Mouse (Mus musculus) layer of hippocampus, postnatal 14 days (tissue): ENCODE results near the gene Tgm1. TPM values are rescaled to one million over a fixed set of nuclear protein-coding genes. Genes with fewer than 3 reads are reported as not detected.
A peak's percentile ranks its signal among the peaks of the same experiment; 100 is the strongest.

Source experiments
- DNase-seq, 2 experiments: peaks; one replicate each; pipeline ENCODE4 v3.0.0; 2021 to 2022; ENCODE audit warnings: low spot score in 2 of 2, mixed read lengths in 1 of 2
- long read RNA-seq, 2 experiments: library from polyadenylated mRNA; stranded (forward); transcript quantifications; one replicate each; pipeline ENCODE4 v2.0.0; 2021
- total RNA-seq, 2 experiments: library from RNA; stranded (reverse); gene quantifications; 2 replicates each; pipeline ENCODE4 v1.2.3; 2021

Gene Tgm1
- under 1 TPM in 1 of 2 experiments, not detected in 1; 0.23 TPM for total RNA-seq
- long read RNA-seq, experiment 1, result 0 reads
- long read RNA-seq, experiment 2, result 0 reads

DNA sequence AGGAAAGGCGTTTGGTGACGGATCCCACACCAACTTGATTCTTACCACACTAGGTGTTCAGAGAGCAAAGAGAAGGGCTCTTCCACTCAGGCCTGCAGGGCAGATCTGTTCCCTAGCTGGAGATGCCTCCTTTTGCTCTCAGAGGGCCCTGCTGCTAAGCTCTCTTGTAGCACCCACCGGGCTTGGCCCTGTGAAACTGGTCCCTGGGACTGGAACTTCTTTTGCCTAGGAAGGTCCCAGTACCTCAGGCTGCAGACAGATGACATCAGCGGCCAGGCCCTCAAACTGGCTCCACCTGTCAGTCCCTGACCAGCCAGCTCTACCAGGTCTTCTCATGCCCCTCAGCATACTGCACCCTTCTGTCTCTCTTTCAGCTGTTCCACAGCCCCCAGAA, at the start of gene Tgm1:
TSS of gene Tgm1 (minus strand) at position 198 of the 394 bp plus-strand sequence.
- DNase-seq, result no peak

DNA sequence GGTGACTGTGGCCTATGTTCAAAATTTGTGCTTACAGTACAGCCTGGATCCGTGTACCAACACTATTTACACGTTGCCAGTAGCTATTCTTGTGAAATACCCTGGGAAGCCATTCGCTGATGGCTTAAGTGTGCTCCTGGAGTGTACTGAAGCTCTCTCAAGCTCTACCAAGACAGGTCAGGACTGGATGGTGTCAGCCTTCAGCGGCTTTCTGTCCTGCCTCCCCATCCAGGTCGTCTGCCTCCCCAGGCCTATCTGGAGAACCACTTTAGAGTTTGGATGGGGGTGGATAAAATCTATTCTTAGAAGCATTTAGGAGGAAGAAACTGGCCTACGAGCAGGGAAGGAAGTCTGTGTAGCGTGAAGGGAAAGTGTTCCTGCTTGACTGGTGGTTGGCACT, 49.4 kb upstream of the Tgm1 start:
- no peak for DNase-seq

DNA sequence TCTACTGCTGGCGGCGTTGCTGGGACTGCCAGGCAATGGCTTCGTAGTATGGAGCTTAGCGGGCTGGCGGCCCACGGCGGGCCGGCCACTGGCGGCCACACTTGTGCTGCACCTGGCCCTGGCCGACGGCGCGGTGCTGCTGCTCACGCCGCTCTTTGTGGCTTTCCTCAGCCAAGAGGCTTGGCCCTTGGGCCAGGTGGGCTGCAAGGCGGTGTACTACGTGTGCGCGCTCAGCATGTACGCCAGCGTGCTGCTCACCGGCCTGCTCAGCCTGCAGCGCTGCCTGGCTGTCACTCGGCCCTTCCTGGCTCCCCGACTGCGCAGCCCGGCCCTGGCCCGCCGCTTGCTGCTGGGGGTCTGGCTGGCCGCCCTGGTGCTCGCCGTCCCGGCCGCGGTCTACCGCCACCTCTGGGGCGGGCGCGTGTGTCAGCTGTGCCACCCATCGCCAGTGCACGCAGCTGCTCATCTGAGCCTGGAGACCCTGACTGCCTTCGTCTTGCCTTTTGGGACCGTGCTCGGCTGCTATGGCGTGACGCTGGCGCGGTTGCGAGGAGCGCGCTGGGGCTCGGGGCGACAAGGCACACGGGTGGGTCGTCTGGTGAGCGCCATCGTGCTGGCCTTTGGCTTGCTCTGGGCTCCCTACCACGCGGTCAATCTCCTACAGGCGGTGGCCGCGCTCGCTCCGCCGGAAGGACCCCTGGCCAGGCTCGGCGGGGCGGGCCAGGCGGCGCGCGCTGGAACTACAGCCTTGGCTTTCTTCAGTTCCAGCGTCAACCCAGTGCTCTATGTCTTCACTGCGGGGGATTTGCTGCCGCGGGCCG, 48.5 kb upstream of the Tgm1 start:
- DNase-seq, result peak; percentile 39 to 68

DNA sequence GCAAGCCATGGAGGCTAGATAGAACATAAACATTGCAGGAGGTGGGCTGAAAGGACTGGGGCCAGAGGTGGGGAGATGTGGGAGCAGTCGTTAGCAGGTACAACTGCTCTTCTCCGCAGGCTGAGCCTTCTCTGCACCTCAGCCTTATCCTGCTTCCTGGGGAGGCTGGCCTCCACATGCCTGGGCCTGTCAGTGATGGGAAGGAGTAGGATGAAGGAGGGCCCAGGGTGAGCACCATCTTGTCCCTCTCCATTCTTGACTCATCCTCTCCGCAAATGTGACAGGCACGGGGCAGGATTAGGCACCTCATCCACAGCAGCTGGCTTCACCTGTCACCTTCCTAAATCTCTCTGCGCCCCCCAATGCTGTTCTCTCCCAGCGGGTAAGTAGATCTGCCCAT, 47.4 kb upstream of the Tgm1 start, which contains the start of gene Ltb4r2:
TSS of gene Ltb4r2 (plus strand) at position 266 of the 400 bp plus-strand sequence.
- DNase-seq, result no peak

DNA sequence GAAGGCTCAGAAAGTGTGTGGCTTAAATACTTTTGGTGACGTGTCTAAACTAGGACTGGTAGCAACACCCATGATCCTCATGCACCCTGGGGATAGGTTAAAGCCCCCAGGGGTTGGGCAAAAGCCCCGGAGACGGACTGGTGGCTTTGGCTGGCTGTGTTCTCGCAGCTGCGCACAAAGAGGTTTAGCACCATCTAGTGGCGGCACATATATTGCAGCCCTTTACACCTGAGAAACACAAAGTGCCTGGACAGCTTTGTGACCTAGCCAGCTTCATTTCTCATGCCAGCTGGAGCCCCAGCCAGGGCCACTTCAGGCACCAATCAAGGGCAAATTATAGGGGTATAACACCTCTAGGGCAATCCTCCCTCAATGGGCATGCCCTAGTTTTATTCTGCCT, 46.4 kb upstream of the Tgm1 start:
- peak; percentile 84 to 85 for DNase-seq

DNA sequence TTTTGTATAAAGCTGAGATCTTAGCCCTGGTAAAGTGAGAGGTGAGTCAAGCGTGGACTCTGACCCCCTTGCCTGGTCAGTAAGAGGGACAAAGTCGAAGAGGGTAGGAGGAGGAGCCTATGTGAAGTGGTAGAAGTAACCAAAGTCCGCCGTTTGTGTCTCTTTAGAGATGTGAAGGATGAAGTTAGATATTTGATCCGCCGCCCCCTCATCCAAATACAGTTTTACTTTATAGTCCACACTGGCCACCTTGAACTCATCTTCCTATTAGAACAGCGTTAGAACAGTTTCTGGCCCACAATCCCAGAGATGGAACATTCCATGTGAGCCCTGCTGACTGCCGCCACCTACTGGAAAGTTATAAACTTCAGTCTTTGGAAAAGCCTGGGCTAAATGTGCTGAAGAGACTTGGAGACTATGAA, 44.6 kb upstream of the Tgm1 start, which contains the start of gene Cideb:
TSS of gene Cideb (minus strand) at position 96 of the 422 bp plus-strand sequence.
- peak in 1 of 2 experiments; percentile 47 for DNase-seq

DNA sequence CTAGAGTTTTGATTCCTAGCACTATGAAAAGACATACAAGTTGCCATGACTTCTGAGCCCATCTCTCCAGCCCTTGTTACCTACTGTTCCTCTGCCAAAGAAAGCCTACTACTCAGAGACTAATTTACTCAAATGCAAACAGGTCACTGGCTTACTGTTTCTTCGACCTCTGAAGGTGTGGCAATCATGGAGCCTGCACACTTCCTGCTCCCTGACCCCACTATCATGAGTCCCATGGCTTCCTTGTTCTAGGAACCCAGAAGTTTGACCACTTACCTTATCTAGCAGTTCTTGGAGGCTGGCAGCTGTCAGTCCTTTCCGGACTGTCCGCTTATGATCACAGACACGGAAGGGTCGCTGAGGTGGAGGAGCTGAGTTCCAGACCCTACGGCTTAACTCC, 43.8 kb upstream of the Tgm1 start:
- DNase-seq, result no peak

DNA sequence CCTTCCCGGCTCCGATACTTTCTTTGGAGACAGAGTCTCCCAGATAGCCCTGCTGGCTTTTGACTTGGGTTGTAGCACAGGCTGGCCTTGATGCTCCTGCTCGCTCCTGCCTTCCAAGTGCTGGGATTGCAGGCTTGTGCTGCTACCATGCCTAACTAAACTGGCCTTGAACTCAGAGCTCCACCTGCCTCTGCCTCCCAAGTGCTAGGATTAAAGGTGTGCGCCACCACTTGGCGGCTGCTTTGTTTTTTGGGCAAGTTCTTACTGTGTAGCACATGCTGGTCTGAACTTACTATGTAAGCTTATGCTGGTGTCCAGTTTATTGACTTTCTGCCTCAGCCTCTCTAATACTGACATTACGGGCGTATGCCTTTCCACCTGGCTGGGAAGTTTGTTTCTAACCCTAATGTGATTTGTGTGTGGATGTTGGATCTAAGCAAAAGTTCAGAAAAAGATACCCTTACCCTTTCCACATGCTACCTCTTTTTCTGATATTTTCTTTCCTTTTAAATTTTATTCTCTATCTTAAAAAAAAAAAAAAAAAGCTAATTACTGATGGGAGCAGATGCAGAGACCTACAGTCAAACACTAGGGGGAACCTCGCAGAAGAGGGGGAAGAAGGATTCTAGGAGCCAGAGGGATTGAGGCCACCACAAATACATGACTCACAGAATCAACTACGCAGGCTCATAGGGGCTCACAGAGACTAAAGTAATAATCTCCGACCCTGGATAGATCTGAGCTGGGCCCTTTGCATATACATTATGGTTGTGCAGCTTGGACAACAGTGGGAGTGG, 33.5 kb upstream of the Tgm1 start:
- DNase-seq, result no peak

DNA sequence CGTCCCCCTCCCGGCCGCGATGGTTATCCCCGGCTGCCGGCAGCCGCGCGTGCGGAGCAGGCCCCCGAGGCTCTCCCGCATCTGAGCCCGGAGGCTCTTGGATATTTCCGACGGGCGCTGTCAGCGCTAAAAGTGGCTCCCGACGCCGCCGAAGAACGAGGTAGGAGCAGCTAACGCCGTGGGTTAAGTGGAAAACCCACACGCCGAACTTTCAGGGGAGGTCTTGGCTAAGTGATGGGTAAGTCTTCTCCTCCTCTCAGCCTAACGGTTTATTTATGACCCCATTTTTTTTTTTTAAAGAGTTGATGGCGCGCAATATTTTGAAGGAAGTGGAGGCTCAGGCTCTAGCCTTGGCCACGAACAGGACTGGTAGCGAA, 32.1 kb upstream of the Tgm1 start:
- DNase-seq, result no peak

DNA sequence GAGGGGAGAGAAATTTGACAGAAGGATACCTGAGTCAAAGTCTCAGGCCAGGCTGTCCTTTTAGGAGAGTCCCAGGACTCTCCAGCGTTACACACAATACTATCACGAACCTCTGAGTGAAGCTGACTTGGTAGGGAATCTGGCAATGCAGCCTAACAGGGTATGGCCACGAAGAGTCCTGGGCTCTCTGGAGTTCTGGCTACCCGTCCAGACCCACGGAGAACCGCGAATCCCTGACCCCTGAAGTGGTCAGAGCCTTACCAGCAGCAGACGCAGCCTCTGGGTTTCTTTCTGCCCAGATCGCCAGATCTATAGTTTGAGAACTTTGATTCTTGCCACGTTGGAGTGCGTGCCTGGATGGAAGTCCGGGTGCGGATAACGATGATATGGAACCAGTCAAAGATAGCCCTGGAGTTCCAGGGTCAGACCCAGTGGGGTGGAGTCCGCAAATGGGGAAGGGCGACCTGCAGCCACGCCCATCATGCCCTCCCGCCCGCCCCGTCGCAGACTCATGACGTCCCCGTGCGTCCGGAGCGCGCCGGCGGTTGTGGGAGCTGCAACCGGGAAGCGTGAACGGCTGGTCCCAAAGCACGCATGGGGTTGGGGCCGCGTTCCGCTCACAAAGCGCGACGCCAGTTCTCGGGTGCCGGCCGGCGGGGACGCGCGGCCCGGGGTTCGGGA, 31.6 kb upstream of the Tgm1 start, which contains the start of the genes Dhrs1 and Nop9:
TSS of gene Dhrs1 (minus strand) at position 511 of the 681 bp plus-strand sequence.
TSS of gene Nop9 (plus strand) at position 514 of the 681 bp plus-strand sequence.
- DNase-seq, result peak; percentile 82 to 84

DNA sequence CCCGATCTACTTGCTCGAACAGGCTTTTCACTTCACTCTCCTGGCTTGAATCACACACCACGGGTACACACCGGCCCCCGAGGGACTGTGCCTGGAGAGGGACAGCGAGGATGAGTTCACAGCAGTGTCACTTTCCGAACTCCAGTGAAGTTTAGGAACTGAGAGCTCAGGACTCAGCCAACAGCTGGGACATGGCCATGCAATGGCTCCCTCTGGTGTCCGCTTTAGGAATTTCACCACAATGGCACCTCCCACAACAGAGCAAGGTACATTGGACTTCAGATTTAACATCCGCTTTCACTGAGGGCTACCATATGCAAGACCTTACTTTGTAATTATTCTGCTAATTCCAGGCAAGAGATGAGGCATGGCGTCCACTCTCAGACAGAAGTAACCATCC, 30.0 kb upstream of the Tgm1 start:
- peak; percentile 85 to 88 for DNase-seq

DNA sequence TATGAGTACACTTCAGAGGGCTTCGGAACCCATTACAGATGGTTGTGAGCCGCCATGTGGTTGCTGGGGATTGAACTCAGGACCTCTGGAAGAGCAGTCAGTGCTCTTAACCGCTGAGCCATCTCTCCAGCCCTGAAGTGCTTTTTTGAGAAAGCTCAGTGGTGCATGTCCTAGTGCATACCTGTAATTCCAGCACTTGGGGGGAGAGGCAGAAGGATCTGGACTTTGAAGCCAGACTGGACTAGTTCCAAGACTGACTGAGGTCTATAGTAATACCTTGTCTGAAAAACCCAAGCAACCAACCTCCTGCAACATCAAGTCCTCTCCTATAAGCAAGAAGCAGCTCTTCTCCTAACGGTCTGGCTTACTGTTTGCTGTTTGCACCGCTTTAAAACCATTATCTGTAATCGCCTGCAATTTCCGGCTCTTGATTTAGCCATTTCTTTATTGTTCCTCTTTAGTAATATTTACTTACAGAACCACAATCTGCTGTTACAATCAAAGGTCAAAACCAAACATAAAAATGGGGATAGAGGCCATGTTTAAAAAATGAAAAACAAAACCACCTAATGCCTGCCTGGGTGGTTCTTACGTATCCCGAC, 23.5 kb upstream of the Tgm1 start:
- DNase-seq, result no peak

DNA sequence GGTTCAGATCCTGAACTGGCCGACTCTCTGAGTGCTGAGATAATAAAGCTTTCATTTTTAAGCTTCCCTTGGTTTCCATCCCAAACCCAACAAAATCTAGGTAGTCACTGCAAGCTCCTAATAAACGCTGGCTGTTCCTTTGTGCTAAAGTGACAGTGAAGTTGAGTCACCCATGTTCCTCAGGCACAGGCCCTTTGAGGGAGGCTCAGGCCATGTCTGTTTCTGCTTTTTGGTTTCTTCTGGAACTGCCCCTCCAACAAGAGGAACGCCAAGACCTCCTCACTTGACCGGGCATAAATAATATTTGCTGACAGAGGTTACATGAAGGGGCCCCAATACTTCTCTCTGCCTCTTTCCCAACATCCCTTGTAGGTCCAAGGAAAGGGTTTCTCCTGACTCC, 22.0 kb upstream of the Tgm1 start:
- no peak for DNase-seq

DNA sequence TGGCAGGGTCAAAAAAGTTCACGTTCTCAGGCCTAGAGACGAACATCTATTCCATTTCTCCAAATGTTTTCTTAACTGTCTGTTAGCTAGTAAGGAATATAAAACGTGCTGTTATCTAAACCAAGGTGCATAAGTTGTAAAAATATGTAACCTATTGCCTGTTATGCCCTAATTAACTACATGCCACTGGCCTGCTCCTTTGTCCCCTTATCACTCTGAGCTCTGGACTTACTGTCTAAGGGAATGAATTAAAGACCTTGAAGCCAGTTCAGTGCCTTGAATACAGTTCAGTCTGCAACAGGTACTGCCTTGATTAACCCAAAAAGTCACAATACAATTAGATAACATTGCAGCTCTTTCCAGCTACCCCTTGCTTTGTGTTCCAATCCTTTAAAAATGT, 21.6 kb upstream of the Tgm1 start:
- DNase-seq, result no peak

DNA sequence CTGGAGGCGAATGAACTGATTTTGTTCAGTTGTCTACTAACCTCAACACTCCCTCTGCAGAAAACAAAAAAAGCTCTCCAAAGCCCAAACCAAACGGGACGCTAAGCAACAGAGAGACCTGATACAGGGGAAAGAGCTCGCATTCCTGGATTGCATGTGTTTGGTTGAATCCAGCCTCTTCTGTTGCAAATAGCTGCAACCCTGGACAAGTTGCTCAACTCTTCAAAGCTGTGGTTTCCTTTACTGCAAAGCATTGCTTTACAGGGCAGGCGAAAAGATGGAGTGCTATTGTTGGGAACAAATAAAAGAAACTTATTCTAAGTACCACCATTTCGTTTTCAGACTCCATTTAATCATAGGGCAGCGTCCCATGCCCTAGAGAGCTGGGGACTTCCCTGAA, 21.1 kb upstream of the Tgm1 start:
- no peak for DNase-seq

DNA sequence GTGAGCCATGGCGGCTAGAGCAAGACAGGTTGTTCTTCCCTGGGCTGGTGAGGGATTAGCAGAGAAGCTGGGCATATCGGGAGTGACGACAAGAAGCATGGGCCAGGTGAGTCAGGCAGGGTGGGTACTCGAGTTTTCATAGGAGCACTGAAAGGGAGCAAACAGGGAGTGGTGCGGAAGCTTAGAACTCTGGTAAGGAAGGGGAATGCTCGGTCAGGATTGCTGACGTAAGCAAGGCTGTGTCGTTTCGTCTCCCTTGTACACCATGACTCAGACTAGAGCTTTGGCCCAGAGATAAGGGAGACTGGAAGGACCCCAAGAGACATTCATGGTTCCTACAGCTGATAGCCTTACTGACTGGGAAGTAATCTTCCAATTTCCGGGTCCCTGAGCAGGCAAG, 20.2 kb upstream of the Tgm1 start:
- DNase-seq, result no peak

DNA sequence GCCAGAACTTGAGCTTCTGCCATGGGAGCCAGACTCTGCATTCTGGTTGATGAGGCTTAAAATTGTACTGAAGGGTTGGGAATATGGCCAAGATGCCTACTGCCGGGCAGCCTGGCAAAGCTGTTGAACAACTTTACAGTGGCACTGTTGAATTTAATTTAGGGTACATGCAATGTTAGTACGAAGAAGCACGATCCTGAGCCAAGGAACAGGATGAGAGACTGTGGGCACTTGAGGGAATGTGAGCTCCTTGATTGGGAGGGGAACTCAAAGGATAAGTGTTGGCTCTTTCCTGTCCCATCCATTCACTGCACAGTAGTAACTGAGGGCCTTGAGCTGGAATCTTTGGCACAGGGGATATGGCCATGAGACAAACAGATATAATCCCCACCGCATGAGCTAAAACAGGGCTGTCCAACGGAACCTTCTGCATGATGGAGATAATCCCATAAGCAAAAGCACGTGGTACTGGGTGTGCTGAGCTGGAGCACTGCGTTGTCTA, 16.9 kb upstream of the Tgm1 start:
- DNase-seq, result peak; percentile 38 to 72

DNA sequence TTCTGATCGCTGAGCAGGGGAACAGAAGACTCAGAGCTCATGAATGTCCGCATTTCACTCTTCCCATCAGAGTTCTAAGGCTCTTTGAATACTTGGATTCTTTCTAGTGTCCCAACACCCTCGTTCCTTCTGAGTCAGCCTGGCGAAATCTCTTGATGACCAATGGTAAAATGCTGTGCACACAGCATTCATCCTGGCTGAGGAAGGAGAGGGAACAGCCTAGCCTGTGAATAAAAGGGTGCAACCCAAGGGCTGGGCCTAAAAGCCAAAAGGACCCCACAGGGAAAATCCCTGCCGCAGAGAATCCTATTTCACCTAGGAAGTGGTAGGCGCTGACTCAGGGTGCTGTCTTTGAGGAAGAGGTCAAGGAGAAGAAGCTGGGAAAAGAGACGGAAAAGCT, 16.4 kb upstream of the Tgm1 start:
- peak in 1 of 2 experiments; percentile 28 for DNase-seq

DNA sequence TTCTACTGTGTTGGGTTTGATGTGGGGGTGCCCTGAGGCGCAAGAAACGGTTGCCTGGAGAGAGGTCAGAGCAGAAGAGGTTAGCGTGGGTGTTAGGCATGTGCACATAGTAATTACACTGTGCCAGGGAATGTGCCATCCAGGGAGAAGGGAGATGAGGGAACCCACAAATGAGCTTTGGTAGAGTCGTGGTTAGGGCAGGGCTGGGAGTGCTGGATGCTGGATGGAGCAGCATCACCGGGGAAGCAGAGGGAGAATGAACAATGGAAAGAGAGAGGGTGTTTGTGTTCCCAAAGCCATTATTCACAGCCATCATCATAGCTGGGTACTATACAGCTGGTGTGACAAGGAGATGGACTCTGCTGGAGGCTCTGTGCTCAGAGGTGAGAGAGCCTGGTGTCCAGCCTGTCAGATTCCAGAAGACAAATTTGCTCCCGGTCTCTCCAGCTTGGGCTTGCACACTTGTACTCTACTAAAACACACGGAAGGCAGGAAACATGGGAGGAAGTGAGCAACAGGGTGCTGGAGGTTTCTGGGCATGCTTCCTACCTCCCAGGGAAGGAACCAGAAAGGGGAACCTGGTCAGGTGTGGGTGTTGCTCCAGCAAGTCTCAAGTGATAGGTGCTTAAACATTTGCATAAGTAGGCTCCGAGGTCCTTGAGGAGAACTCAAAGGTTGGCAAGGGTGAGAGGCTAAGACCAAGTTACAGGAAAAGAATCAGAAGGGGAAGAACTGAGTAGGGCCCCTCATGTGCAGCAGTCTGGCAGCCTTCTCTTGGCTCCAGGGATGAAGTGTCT, 14.4 kb upstream of the Tgm1 start:
- no peak for DNase-seq

DNA sequence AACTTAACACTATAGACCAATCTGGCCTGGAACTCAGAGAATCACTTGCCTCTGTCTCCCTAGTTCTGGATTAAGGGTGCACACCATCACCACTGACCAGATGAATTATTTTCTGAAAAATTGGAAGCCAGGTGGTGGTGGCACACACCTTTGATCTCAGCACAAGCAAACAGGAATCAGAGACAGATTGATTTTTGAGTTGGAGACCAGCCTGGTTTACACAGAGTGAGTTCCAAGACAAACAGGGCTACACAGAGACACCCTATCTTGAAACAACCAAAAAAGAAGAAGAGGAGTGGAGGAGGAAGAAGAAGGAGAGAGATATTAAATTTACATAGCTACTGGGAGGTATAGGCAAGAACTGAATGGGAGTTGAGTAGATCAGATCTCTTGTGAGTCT, 12.5 kb upstream of the Tgm1 start:
- DNase-seq, result no peak
